Mouse (Mus musculus) c-Kit-positive CD71-positive TER-119-positive erythroid progenitor cells, embryonic 14.5 days (primary cell): Measurements from ENCODE around the gene Usp6nl.
A peak's percentile ranks its signal among the peaks of the same experiment; 100 is the strongest.

Experiments
- DNase-seq: peaks from one replicate; pipeline ENCODE4 v3.0.0-alpha.2; 2013; ENCODE audit warnings: low spot score

The Usp6nl gene

GRCm38 (mm10) chr2:6423661-6424550 lies 101.4 kb downstream of the Usp6nl start:
- DNase-seq = no peak

- no peak for DNase-seq
These were observed 102.4 kb downstream of the Usp6nl start for GRCm38 (mm10) chr2:6424851-6425250.

- DNase-seq = no peak
These were observed 113.9 kb downstream of the Usp6nl start for GRCm38 (mm10) chr2:6436085-6436950.

- no peak for DNase-seq
These were observed 119.2 kb downstream of the Usp6nl start for GRCm38 (mm10) chr2:6441688-6442087.

GRCm38 (mm10) chr2:6442302-6442701 lies 119.8 kb downstream of the Usp6nl start:
- DNase-seq = no peak

- no peak for DNase-seq
These were observed 121.5 kb downstream of the Usp6nl start for GRCm38 (mm10) chr2:6444015-6444414.

- peak; percentile 71 for DNase-seq
These were observed 122.3 kb downstream of the Usp6nl start for GRCm38 (mm10) chr2:6444723-6445169.

GRCm38 (mm10) chr2:6445858-6446257 lies 123.4 kb downstream of the Usp6nl start:
- no peak for DNase-seq

GRCm38 (mm10) chr2:6448880-6449279 lies 126.4 kb downstream of the Usp6nl start:
- DNase-seq = no peak

GRCm38 (mm10) chr2:6449656-6450055 lies 127.2 kb downstream of the Usp6nl start:
- no peak for DNase-seq

GRCm38 (mm10) chr2:6450544-6450943 lies 128.1 kb downstream of the Usp6nl start:
- no peak for DNase-seq

- DNase-seq = no peak
These were observed 132.6 kb downstream of the Usp6nl start for GRCm38 (mm10) chr2:6454941-6455516.

- DNase-seq = no peak
These were observed 137.0 kb downstream of the Usp6nl start for GRCm38 (mm10) chr2:6459282-6460047.

GRCm38 (mm10) chr2:6462306-6462705 lies 139.8 kb downstream of the Usp6nl start:
- DNase-seq = no peak

GRCm38 (mm10) chr2:6463772-6464661 lies 141.6 kb downstream of the Usp6nl start:
- no peak for DNase-seq

GRCm38 (mm10) chr2:6466396-6466795 lies 143.9 kb downstream of the Usp6nl start:
- no peak for DNase-seq

GRCm38 (mm10) chr2:6467318-6467717 lies 144.9 kb downstream of the Usp6nl start:
- no peak for DNase-seq

GRCm38 (mm10) chr2:6469164-6469563 lies 146.7 kb downstream of the Usp6nl start:
- peak; percentile 74 for DNase-seq

- DNase-seq = no peak
These were observed 148.7 kb downstream of the Usp6nl start for GRCm38 (mm10) chr2:6471110-6471611.

GRCm38 (mm10) chr2:6473829-6474228 lies 151.4 kb downstream of the Usp6nl start:
- no peak for DNase-seq
